Mouse (Mus musculus) right cerebral cortex, postnatal 4 days (tissue): ENCODE results near the gene Uvrag.
A peak's percentile ranks its signal among the peaks of the same experiment; 100 is the strongest.
"Not testable (repeated sequence)": the region's sequence is repeated elsewhere in the genome, so short reads cannot be mapped to it uniquely, and the experiment has no call there.

Experiments used
- DNase-seq: peaks from one replicate; pipeline ENCODE4 v3.0.0-alpha.2; 2022

The Uvrag gene

GRCm38 (mm10) chr7:98967672-98968071 is 173.3 kb downstream of the Uvrag start:
- DNase-seq: no peak

GRCm38 (mm10) chr7:98963581-98963980 is 177.4 kb downstream of the Uvrag start:
- DNase-seq: not testable (repeated sequence)

GRCm38 (mm10) chr7:98962547-98963311 is 178.2 kb downstream of the Uvrag start:
- peak; percentile 57 for DNase-seq

GRCm38 (mm10) chr7:98962074-98962473 is 178.9 kb downstream of the Uvrag start:
- no peak for DNase-seq

GRCm38 (mm10) chr7:98960274-98960673 is 180.7 kb downstream of the Uvrag start:
- no peak for DNase-seq

- no peak for DNase-seq
Measured at GRCm38 (mm10) chr7:98959246-98959645, 181.7 kb downstream of the Uvrag start.

- no peak for DNase-seq
Measured at GRCm38 (mm10) chr7:98958172-98958571, 182.8 kb downstream of the Uvrag start.

GRCm38 (mm10) chr7:98957111-98957741 is 183.7 kb downstream of the Uvrag start:
- no peak for DNase-seq

- no peak for DNase-seq
Measured at GRCm38 (mm10) chr7:98956609-98957008, 184.3 kb downstream of the Uvrag start.

GRCm38 (mm10) chr7:98953649-98954048 is 187.3 kb downstream of the Uvrag start:
- DNase-seq: no peak

- DNase-seq: no peak
Measured at GRCm38 (mm10) chr7:98944986-98945385, 196.0 kb downstream of the Uvrag start.

GRCm38 (mm10) chr7:98943687-98944086 is 197.3 kb downstream of the Uvrag start:
- no peak for DNase-seq

GRCm38 (mm10) chr7:98942746-98943145 is 198.2 kb downstream of the Uvrag start:
- no peak for DNase-seq

- DNase-seq: no peak
Measured at GRCm38 (mm10) chr7:98939194-98939593, 201.7 kb downstream of the Uvrag start.

- DNase-seq: no peak
Measured at GRCm38 (mm10) chr7:98938621-98939020, 202.3 kb downstream of the Uvrag start.

GRCm38 (mm10) chr7:98937079-98937813 is 203.7 kb downstream of the Uvrag start:
- DNase-seq: no peak

GRCm38 (mm10) chr7:98935757-98936156 is 205.2 kb downstream of the Uvrag start:
- DNase-seq: no peak

- no peak for DNase-seq
Measured at GRCm38 (mm10) chr7:98935193-98935592, 205.7 kb downstream of the Uvrag start.

GRCm38 (mm10) chr7:98928336-98929025 is 212.5 kb downstream of the Uvrag start:
- no peak for DNase-seq

GRCm38 (mm10) chr7:98926906-98927528 is 213.9 kb downstream of the Uvrag start:
- no peak for DNase-seq

GRCm38 (mm10) chr7:98924380-98924869 is 216.5 kb downstream of the Uvrag start:
- peak; percentile 7 for DNase-seq

GRCm38 (mm10) chr7:98922984-98923383 is 218.0 kb downstream of the Uvrag start:
- no peak for DNase-seq
